Mouse (Mus musculus) limb, embryonic 14.5 days (tissue): ENCODE data around the gene Nfe2l2. TPM values are rescaled to one million over a fixed set of nuclear protein-coding genes. Genes with fewer than 3 reads are reported as not detected.
"Not testable (repeated sequence)": the region's sequence is repeated elsewhere in the genome, so short reads cannot be mapped to it uniquely, and the experiment has no call there.

Experiments
- ATAC-seq: fragments of 200-750 bp; cut with Nextera tagmentation; 2 replicates; pipeline ENCODE4 v1.8.0; 2017; ENCODE audit warnings: low read depth, moderate number of reproducible peaks, moderate TSS enrichment; ENCODE audit not compliant: low FRiP score
- DNase-seq: peaks from one replicate; pipeline ENCODE4 v3.0.0-alpha.2; 2015; ENCODE audit warnings: low spot score
- H3K27ac ChIP-seq: fragments of 300-500 bp; sonication (generic); replicated peaks from 2 replicates; pipeline ENCODE4 v1.5.1; 2014; ENCODE audit warnings: low read depth, mild to moderate bottlenecking, low read length, moderate library complexity, mixed read lengths
- H3K27me3 ChIP-seq: fragments of 300-500 bp; sonication (generic); 2 replicates; pipeline ENCODE4 v1.6.1; 2014; ENCODE audit warnings: low read length, mixed read lengths; ENCODE audit not compliant: control insufficient read depth, insufficient read depth
- H3K36me3 ChIP-seq: fragments of 300-500 bp; sonication (generic); 2 replicates; pipeline ENCODE4 v1.6.1; 2014; ENCODE audit warnings: mild to moderate bottlenecking, low read length, moderate library complexity, mixed read lengths; ENCODE audit not compliant: control insufficient read depth, insufficient read depth
- H3K4me1 ChIP-seq: fragments of 300-500 bp; sonication (generic); 2 replicates; pipeline ENCODE4 v1.6.1; 2014; ENCODE audit warnings: antibody characterized with exemption, low read length, mixed read lengths; ENCODE audit not compliant: control insufficient read depth, insufficient read depth
- H3K4me2 ChIP-seq: fragments of 300-500 bp; sonication (generic); replicated peaks from 2 replicates; pipeline ENCODE4 v1.6.1; 2014; ENCODE audit warnings: low read depth, mild to moderate bottlenecking, low read length, moderate library complexity; ENCODE audit not compliant: severe bottlenecking
- H3K4me3 ChIP-seq: fragments of 300-500 bp; sonication (generic); replicated peaks from 2 replicates; pipeline ENCODE4 v1.5.1; 2014; ENCODE audit warnings: low read length
- H3K9ac ChIP-seq: fragments of 300-500 bp; sonication (generic); 2 replicates; pipeline ENCODE4 v1.6.1; 2014; ENCODE audit warnings: mild to moderate bottlenecking, low read depth, low read length, moderate library complexity; ENCODE audit not compliant: severe bottlenecking
- H3K9me3 ChIP-seq: fragments of 300-500 bp; sonication (generic); 2 replicates; pipeline ENCODE4 v1.6.1; 2016; ENCODE audit warnings: low read length; ENCODE audit not compliant: control insufficient read depth
- POLR2A ChIP-seq: fragments of 200-500 bp; IDR thresholded peaks from 2 replicates; pipeline ENCODE4 v1.8.0; 2012; ENCODE audit warnings: inconsistent platforms, mild to moderate bottlenecking, moderate library complexity, borderline replicate concordance; ENCODE audit not compliant: insufficient read depth, insufficient read length; ENCODE audit errors: extremely low read depth
- WGBS: fragments of 180-500 bp; shearing (Covaris S2); extraction: QIAGEN DNeasy Blood & Tissue Kit; methylation state at CpG from one replicate; pipeline ENCODE4 v1.1.7; 2014; 5-methylcytosine and 5-hydroxymethylcytosine counted together
- polyA plus RNA-seq, 2 experiments: library from polyadenylated mRNA; depleted of rRNA in 1 of 2; stranded (reverse) in 1 of 2; unstranded in 1 of 2; fragments of >200 nt; fragmentation: Nextera tagmentation in 1 of 2; extraction: Ambion mirVana in 1 of 2; gene quantifications; 2 replicates each; pipeline versions ENCODE4 v1.2.1 to v1.2.3; 2012 to 2014

Gene Nfe2l2
- polyA plus RNA-seq, 2 experiments, result 32.5 to 37.6 TPM

GRCm38 (mm10) chr2:75697222-75697621 lies 7.2 kb downstream of the Nfe2l2 start:
- Histone ChIP-seq H3K27ac (no peak overlapping the region), H3K4me3 (no peak overlapping the region), H3K27me3 (no peaks in the 10 kb centered on the region), H3K4me1 (peaks cover 27% of the 10 kb centered on the region), H3K9me3 (no peaks in the 10 kb centered on the region), H3K4me2 (no peak overlapping the region), H3K36me3 (no peaks in the 10 kb centered on the region), H3K9ac (no peak overlapping the region)
- no peak for DNase-seq
- TF ChIP-seq POLR2A, result no peak
- WGBS, result 83% methylated on average over 3 of the region's 3 CpGs
- ATAC-seq, result no peak

- DNase-seq, result no peak
- ATAC-seq, result no peak
- no peak overlapping the region for H3K4me2 ChIP-seq
- 57% methylated on average over 5 of the region's 5 CpGs for WGBS
- no peak overlapping the region for H3K4me3 ChIP-seq
- H3K4me1 ChIP-seq, result peaks cover 19% of the 10 kb centered on the region
- no peaks in the 10 kb centered on the region for H3K9me3 ChIP-seq
- no peak overlapping the region for H3K27ac ChIP-seq
- no peak overlapping the region for H3K9ac ChIP-seq
- H3K27me3 ChIP-seq, result no peaks in the 10 kb centered on the region
- no peak for TF ChIP-seq POLR2A
- no peaks in the 10 kb centered on the region for H3K36me3 ChIP-seq
These were observed 8.1 kb downstream of the Nfe2l2 start for GRCm38 (mm10) chr2:75696371-75696770.

GRCm38 (mm10) chr2:75695676-75696350 lies 8.6 kb downstream of the Nfe2l2 start:
- Histone ChIP-seq H3K9me3 (no peaks in the 10 kb centered on the region), H3K4me2 (no peak overlapping the region), H3K36me3 (no peaks in the 10 kb centered on the region), H3K4me3 (no peak overlapping the region), H3K27ac (no peak overlapping the region), H3K9ac (no peak overlapping the region), H3K27me3 (no peaks in the 10 kb centered on the region), H3K4me1 (peaks cover 14% of the 10 kb centered on the region)
- no peak for TF ChIP-seq POLR2A
- DNase-seq (no peak), ATAC-seq (no peak)
- WGBS, result 45% methylated on average over 9 of the region's 9 CpGs

GRCm38 (mm10) chr2:75694926-75695325 lies 9.5 kb downstream of the Nfe2l2 start:
- H3K36me3 ChIP-seq, DNase-seq, H3K27me3 ChIP-seq, ATAC-seq, H3K4me3 ChIP-seq, H3K9ac ChIP-seq, H3K27ac ChIP-seq, H3K9me3 ChIP-seq, H3K4me2 ChIP-seq: not testable (repeated sequence)
- peaks cover 14% of the 10 kb centered on the region for H3K4me1 ChIP-seq
- 93% methylated on average over 3 of the region's 3 CpGs for WGBS

- Histone ChIP-seq H3K4me2 (no peak overlapping the region), H3K36me3 (no peaks in the 10 kb centered on the region), H3K4me1 (peaks cover 8% of the 10 kb centered on the region; the same call in 1 of the 2 replicates), H3K27me3 (no peaks in the 10 kb centered on the region), H3K9me3 (no peaks in the 10 kb centered on the region), H3K27ac (no peak overlapping the region), H3K9ac (no peak overlapping the region), H3K4me3 (no peak overlapping the region)
- TF ChIP-seq POLR2A, result no peak
- no peak for DNase-seq
- no peak for ATAC-seq
- 89% methylated on average over 6 of the region's 6 CpGs for WGBS
These were observed 12.1 kb downstream of the Nfe2l2 start for GRCm38 (mm10) chr2:75692369-75692768.

GRCm38 (mm10) chr2:75691316-75691715 lies 13.1 kb downstream of the Nfe2l2 start:
- DNase-seq (no peak), ATAC-seq (no peak)
- no peaks in the 10 kb centered on the region for H3K27me3 ChIP-seq
- H3K4me1 ChIP-seq, result peaks cover 11% of the 10 kb centered on the region
- TF ChIP-seq POLR2A, result no peak
- no peak overlapping the region for H3K9ac ChIP-seq
- H3K27ac ChIP-seq, result no peak overlapping the region
- H3K36me3 ChIP-seq, result no peaks in the 10 kb centered on the region
- H3K4me2 ChIP-seq, result no peak overlapping the region
- H3K9me3 ChIP-seq, result no peaks in the 10 kb centered on the region
- 58% methylated on average over 8 of the region's 8 CpGs for WGBS
- H3K4me3 ChIP-seq, result no peak overlapping the region
